In genomic region chr14:40924378-40925113, GRCm38 (mm10) we compare ENCODE assay signal across 8 mouse cellular contexts. TPM values are rescaled to one million over a fixed set of nuclear protein-coding genes. Genes with fewer than 3 reads are reported as not detected.
DNase-seq lines count a peak whose midpoint lies in the region; ATAC-seq and TF ChIP-seq lines count a peak whose summit lies in the region.

No protein-coding gene starts in this region.

- H3K4me3 ChIP-seq in gastrocnemius, adult 2 months = no peak overlapping the region

- peak overlapping the region; percentile 68 for H3K27ac ChIP-seq in gastrocnemius, adult 2 months

- intact Hi-C loops in gastrocnemius, adult 2 months (cut with DNase I) = no loop called here

- no peak for DNase-seq in gastrocnemius, adult 2 months
- no peak for DNase-seq in gastrocnemius, postnatal 25 days
- DNase-seq in forelimb bud, embryonic 11.5 days (ENCODE audit: low read depth, low spot score) = peak; percentile 34
- peak; percentile 68 to 78 for DNase-seq in kidney, postnatal 36 days
- peak; percentile 56 for DNase-seq in mesoderm, embryonic 11.5 days (ENCODE audit: low read depth, low spot score)
- no peak for DNase-seq in urinary bladder, postnatal 14 days (ENCODE audit: low spot score)
- DNase-seq in gastrocnemius, adult 8-10 months (ENCODE audit: low spot score in 2 of 2) = no peak

- ATAC-seq in CD4-positive, CD25-positive, alpha-beta regulatory T cell, adult 4 months = peak; percentile 41

- TF ChIP-seq CTCF in gastrocnemius, adult 2 months (IDR thresholded peaks at IDR 0.05) = no peak

RNA-seq across cellular contexts. Expression of gene Sh2d4b, which starts 31.5 kb away (rescaled TPM):
- total RNA-seq in gastrocnemius, adult 2 months (2021) = under 1 TPM; 0.20 to 0.41 TPM
- total RNA-seq in gastrocnemius, postnatal 25 days (2021) = under 1 TPM; 0.13 to 0.72 TPM
- under 1 TPM; 0.32 to 0.75 TPM for polyA plus RNA-seq in CD4-positive, CD25-positive, alpha-beta regulatory T cell, adult 4 months (2017; shearing (Covaris generic))
- 1 to 10 TPM in 1 of 4 experiments, under 1 TPM in 3; 0.24 to 1.2 (median 0.31) TPM for total RNA-seq in gastrocnemius, adult 8-10 months (2022)

RNA-seq across cellular contexts. Expression of gene Tspan14, which starts 42.1 kb away (rescaled TPM):
- 10 to 100 TPM; 11.0 to 16.8 TPM for total RNA-seq in gastrocnemius, adult 2 months (2021)
- 10 to 100 TPM; 10.4 to 12.3 TPM for total RNA-seq in gastrocnemius, postnatal 25 days (2021)
- polyA plus RNA-seq in CD4-positive, CD25-positive, alpha-beta regulatory T cell, adult 4 months (2017; shearing (Covaris generic)) = 10 to 100 TPM; 62.4 to 88.4 TPM
- total RNA-seq in gastrocnemius, adult 8-10 months (2022) = 10 to 100 TPM in 2 of 4 experiments, 1 to 10 TPM in 2; 8.9 to 11.6 (median 10.3) TPM

Comparison
In these comparisons a context has a peak if more than half of its experiments do, and no peak if none do; other contexts are left out.
1. DNase-seq: peak in forelimb bud, embryonic 11.5 days (single experiment), kidney, postnatal 36 days (2 of 2) and mesoderm, embryonic 11.5 days (single experiment); none in gastrocnemius, adult 2 months (single experiment), gastrocnemius, postnatal 25 days (single experiment), urinary bladder, postnatal 14 days (single experiment) and gastrocnemius, adult 8-10 months (0 of 2).